Mouse (Mus musculus) kidney, adult 2 months (tissue): ENCODE measurements at regions not wholly inside any gene's neighbourhood (a gene's known extent, or its start where the extent isn't known, plus 50 kb on each side); places are given as distances from the start of the nearest gene placed in this dataset.

ENCODE experiments used
- DNase-seq: peaks from one replicate; pipeline ENCODE4 v3.0.0; 2021
- H3K27ac ChIP-seq: fragments of 200-500 bp; 2 replicates; pipeline ENCODE4 v1.5.1; 2012; ENCODE audit warnings: low read depth, low read length, control low read depth, inconsistent platforms; ENCODE audit not compliant: insufficient read depth
- H3K27me3 ChIP-seq: fragments of 200-500 bp; replicated peaks from 2 replicates; pipeline ENCODE4 v1.6.1; 2012; ENCODE audit warnings: mild to moderate bottlenecking, moderate library complexity, low read length, inconsistent platforms; ENCODE audit not compliant: control insufficient read depth, insufficient read depth
- H3K36me3 ChIP-seq: fragments of 200-500 bp; 2 replicates; pipeline ENCODE4 v1.6.1; 2012; ENCODE audit warnings: mild to moderate bottlenecking, moderate library complexity, low read length, inconsistent platforms; ENCODE audit not compliant: control insufficient read depth, insufficient read depth
- H3K4me1 ChIP-seq: fragments of 200-500 bp; 2 replicates; pipeline ENCODE4 v1.6.1; 2011; ENCODE audit warnings: low read length; ENCODE audit not compliant: control insufficient read depth, insufficient read depth
- H3K4me3 ChIP-seq: fragments of 200-500 bp; 2 replicates; pipeline ENCODE4 v1.5.1; 2011; ENCODE audit warnings: mild to moderate bottlenecking, low read depth, low read length, control low read depth; ENCODE audit not compliant: insufficient read depth
- CTCF ChIP-seq: fragments of 200-500 bp; conservative IDR thresholded peaks from 2 replicates; pipeline ENCODE4 v1.5.1; 2011; ENCODE audit warnings: low read depth, mild to moderate bottlenecking, control low read depth, low read length, moderate library complexity, mixed read lengths; ENCODE audit not compliant: insufficient read depth, insufficient read length
- POLR2A ChIP-seq: fragments of 200-500 bp; IDR thresholded peaks from one replicate; pipeline ENCODE4 v1.6.1; 2011; ENCODE audit warnings: low read depth, low read length, control low read depth
- WGBS: fragments of 180-500 bp; shearing (Covaris S2); methylation state at CpG from one replicate; pipeline ENCODE4 v1.1.7; 2018; 5-methylcytosine and 5-hydroxymethylcytosine counted together

GRCm38 (mm10) chr9:46684113-46684850 is 314.3 kb upstream of the Gm4791 start:
- WGBS = 83% methylated on average over 15 of the region's 15 CpGs
- DNase-seq = no peak
- no peak overlapping the region for H3K27ac ChIP-seq
- H3K4me3 ChIP-seq = no peak overlapping the region
- TF ChIP-seq CTCF (no peak), POLR2A (no peak)
- H3K36me3 ChIP-seq = no peaks in the 10 kb centered on the region
- no peaks in the 10 kb centered on the region for H3K27me3 ChIP-seq
- no peaks in the 10 kb centered on the region for H3K4me1 ChIP-seq

- no peak for DNase-seq
- no peaks in the 10 kb centered on the region for H3K36me3 ChIP-seq
- no peak overlapping the region for H3K27ac ChIP-seq
- H3K4me1 ChIP-seq = no peaks in the 10 kb centered on the region
- 16% methylated on average over 3 of the region's 3 CpGs for WGBS
- no peak overlapping the region for H3K4me3 ChIP-seq
- H3K27me3 ChIP-seq = no peaks in the 10 kb centered on the region
- TF ChIP-seq CTCF (no peak), POLR2A (no peak)
Observed at GRCm38 (mm10) chr9:46672050-46672449, 326.5 kb upstream of the Gm4791 start.

- no peaks in the 10 kb centered on the region for H3K27me3 ChIP-seq
- WGBS = 84% methylated on average over 8 of the region's 8 CpGs
- H3K4me3 ChIP-seq = no peak overlapping the region
- no peaks in the 10 kb centered on the region for H3K36me3 ChIP-seq
- no peak overlapping the region for H3K27ac ChIP-seq
- no peaks in the 10 kb centered on the region for H3K4me1 ChIP-seq
- DNase-seq = no peak
- TF ChIP-seq CTCF (no peak), POLR2A (no peak)
Observed at GRCm38 (mm10) chr9:46654422-46654821, 334.6 kb upstream of the 4931429L15Rik start.

GRCm38 (mm10) chr9:46647238-46647922 is 327.6 kb upstream of the 4931429L15Rik start:
- TF ChIP-seq POLR2A = no peak
- TF ChIP-seq CTCF = no peak
- H3K4me3 ChIP-seq = no peak overlapping the region
- no peaks in the 10 kb centered on the region for H3K4me1 ChIP-seq
- H3K36me3 ChIP-seq = no peaks in the 10 kb centered on the region
- no peak overlapping the region for H3K27ac ChIP-seq
- no peak for DNase-seq
- no peaks in the 10 kb centered on the region for H3K27me3 ChIP-seq
- WGBS = 67% methylated on average over 9 of the region's 9 CpGs

GRCm38 (mm10) chr9:46645469-46645884 is 325.7 kb upstream of the 4931429L15Rik start:
- Histone ChIP-seq H3K27me3 (no peaks in the 10 kb centered on the region), H3K36me3 (no peaks in the 10 kb centered on the region), H3K4me1 (no peaks in the 10 kb centered on the region), H3K4me3 (no peak overlapping the region), H3K27ac (no peak overlapping the region)
- no peak for TF ChIP-seq CTCF
- no peak for TF ChIP-seq POLR2A
- no peak for DNase-seq
- WGBS = 42% methylated on average over 7 of the region's 7 CpGs

- DNase-seq = no peak
- no peaks in the 10 kb centered on the region for H3K27me3 ChIP-seq
- TF ChIP-seq CTCF (no peak), POLR2A (no peak)
- H3K4me3 ChIP-seq = no peak overlapping the region
- H3K4me1 ChIP-seq = no peaks in the 10 kb centered on the region
- no peaks in the 10 kb centered on the region for H3K36me3 ChIP-seq
- WGBS = 67% methylated on average over 3 of the region's 3 CpGs
- no peak overlapping the region for H3K27ac ChIP-seq
Observed at GRCm38 (mm10) chr9:46643551-46643950, 323.8 kb upstream of the 4931429L15Rik start.

GRCm38 (mm10) chr9:46642696-46643095 is 322.9 kb upstream of the 4931429L15Rik start:
- no peaks in the 10 kb centered on the region for H3K36me3 ChIP-seq
- no peaks in the 10 kb centered on the region for H3K4me1 ChIP-seq
- 8% methylated on average over 9 of the region's 9 CpGs for WGBS
- TF ChIP-seq CTCF (no peak), POLR2A (no peak)
- H3K27me3 ChIP-seq = no peaks in the 10 kb centered on the region
- no peak overlapping the region for H3K4me3 ChIP-seq
- no peak overlapping the region for H3K27ac ChIP-seq
- DNase-seq = peak; percentile 34
